ENCODE assay signal across 8 mouse cellular contexts in the genomic region with DNA sequence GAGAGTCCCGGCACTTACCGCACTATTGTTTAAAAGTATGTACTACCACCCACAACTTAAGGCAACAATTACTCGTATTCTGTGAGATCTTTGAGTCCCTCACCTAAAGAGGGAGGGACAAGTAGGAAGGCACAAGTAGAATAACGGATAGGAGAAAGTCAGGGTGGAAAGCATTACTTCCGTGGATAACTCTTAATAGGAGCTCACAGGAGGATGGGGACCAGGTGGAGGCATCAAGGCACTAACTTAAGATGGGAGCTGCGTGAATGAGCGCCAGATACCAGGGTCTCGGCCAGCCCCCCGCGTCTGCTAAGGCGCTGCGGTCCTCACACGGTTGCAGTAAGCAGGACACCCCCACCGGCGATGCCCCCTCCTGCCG. TPM values are rescaled to one million over a fixed set of nuclear protein-coding genes. Genes with fewer than 3 reads are reported as not detected.
DNase-seq lines count a peak whose midpoint lies in the region; ATAC-seq lines count a peak whose summit lies in the region.

No protein-coding gene starts in this region.

- peak overlapping the region; percentile 74 for H3K4me2 ChIP-seq in heart, embryonic 13.5 days

- no peak for DNase-seq in heart, postnatal 10 days
- peak; percentile 28 for DNase-seq in WW6 (ENCODE audit: low read depth, low spot score)
- DNase-seq in hindbrain, embryonic 10.5 days (ENCODE audit: low spot score), result no peak
- DNase-seq in midbrain, embryonic 10.5 days (ENCODE audit: low spot score), result no peak
- DNase-seq in adrenal gland, adult 8-10 months, result no peak
- no peak for DNase-seq in right cerebral cortex, postnatal 36 days (ENCODE audit: low spot score in 2 of 2)
- no peak for DNase-seq in adrenal gland, postnatal 4 days (ENCODE audit: low spot score in 2 of 2)

- ATAC-seq in heart, embryonic 13.5 days (ENCODE audit: extremely low read depth, insufficient number of reproducible peaks, low FRiP score, low TSS enrichment), result no peak

- peak overlapping the region; percentile 97 for H3K9ac ChIP-seq in heart, embryonic 13.5 days

- intact Hi-C loops in heart, postnatal 10 days (cut with DNase I), result loop anchor here (2.0 to 10.0 kb wide), 3 partner anchors 28 to 944 kb away; partner anchors contain the start of gene Polq

- peak overlapping the region; percentile 89 for H3K4me3 ChIP-seq in heart, embryonic 13.5 days
- peak overlapping the region; percentile 83 for H3K4me3 ChIP-seq in hindbrain, embryonic 10.5 days
- peak overlapping the region; percentile 82 for H3K4me3 ChIP-seq in midbrain, embryonic 10.5 days

- 0% methylated on average over 16 of the region's 16 CpGs for WGBS in heart, embryonic 13.5 days
- 0% methylated on average over 16 of the region's 16 CpGs for WGBS in hindbrain, embryonic 10.5 days
- WGBS in midbrain, embryonic 10.5 days, result 0% methylated on average over 16 of the region's 16 CpGs

- H3K36me3 ChIP-seq in heart, embryonic 13.5 days, result peaks cover 20% of the 10 kb centered on the region
- peaks cover 20% of the 10 kb centered on the region; the same call in 1 of the 2 replicates for H3K36me3 ChIP-seq in hindbrain, embryonic 10.5 days
- peaks cover 19% of the 10 kb centered on the region for H3K36me3 ChIP-seq in midbrain, embryonic 10.5 days

- H3K9me3 ChIP-seq in heart, embryonic 13.5 days, result no peaks in the 10 kb centered on the region
- no peaks in the 10 kb centered on the region for H3K9me3 ChIP-seq in hindbrain, embryonic 10.5 days
- no peaks in the 10 kb centered on the region for H3K9me3 ChIP-seq in midbrain, embryonic 10.5 days (replicated peaks)

- H3K27me3 ChIP-seq in heart, embryonic 13.5 days (replicated peaks), result no peaks in the 10 kb centered on the region
- no peaks in the 10 kb centered on the region for H3K27me3 ChIP-seq in hindbrain, embryonic 10.5 days (ENCODE audit: insufficient read depth, poor library complexity, severe bottlenecking)
- H3K27me3 ChIP-seq in midbrain, embryonic 10.5 days (ENCODE audit: low read depth, poor library complexity, severe bottlenecking), result no peaks in the 10 kb centered on the region

- peak overlapping the region; percentile 100 for H3K27ac ChIP-seq in heart, embryonic 13.5 days (replicated peaks)
- H3K27ac ChIP-seq in hindbrain, embryonic 10.5 days, result peak overlapping the region; percentile 92
- H3K27ac ChIP-seq in midbrain, embryonic 10.5 days (replicated peaks), result peak overlapping the region; percentile 99

- H3K4me1 ChIP-seq in heart, embryonic 13.5 days, result peaks cover 49% of the 10 kb centered on the region
- H3K4me1 ChIP-seq in hindbrain, embryonic 10.5 days (replicated peaks), result peaks cover 35% of the 10 kb centered on the region
- peaks cover 29% of the 10 kb centered on the region for H3K4me1 ChIP-seq in midbrain, embryonic 10.5 days

RNA-seq across cellular contexts. Expression of gene Fam162a, which starts 0.3 kb away (rescaled TPM):
- polyA plus RNA-seq in heart, embryonic 13.5 days (2015; fragmentation: Nextera tagmentation; extraction: Ambion mirVana), result 791 and 887 TPM in 2 replicates
- 100 to 1,000 TPM; 205 to 214 TPM for total RNA-seq in heart, postnatal 10 days (2021)
- polyA plus RNA-seq in hindbrain, embryonic 10.5 days (2016; fragmentation: Nextera tagmentation; extraction: Ambion mirVana), result 250 and 319 TPM in 2 replicates
- 277 and 355 TPM in 2 replicates for polyA plus RNA-seq in midbrain, embryonic 10.5 days (2016; fragmentation: Nextera tagmentation; extraction: Ambion mirVana)
- 100 to 1,000 TPM; 117 to 219 (median 160) TPM for total RNA-seq in adrenal gland, adult 8-10 months (2022)
- total RNA-seq in adrenal gland, postnatal 4 days (2021), result 100 to 1,000 TPM; 142 to 143 TPM

RNA-seq across cellular contexts. Expression of gene Ccdc58, which starts 0.4 kb away (rescaled TPM):
- polyA plus RNA-seq in heart, embryonic 13.5 days (2015; fragmentation: Nextera tagmentation; extraction: Ambion mirVana), result 80.5 and 89.1 TPM in 2 replicates
- total RNA-seq in heart, postnatal 10 days (2021), result 10 to 100 TPM; 41.8 to 42.6 TPM
- polyA plus RNA-seq in hindbrain, embryonic 10.5 days (2016; fragmentation: Nextera tagmentation; extraction: Ambion mirVana), result 81.4 and 96.2 TPM in 2 replicates
- 79.9 and 103 TPM in 2 replicates for polyA plus RNA-seq in midbrain, embryonic 10.5 days (2016; fragmentation: Nextera tagmentation; extraction: Ambion mirVana)
- total RNA-seq in adrenal gland, adult 8-10 months (2022), result 10 to 100 TPM; 36.2 to 57.5 (median 40.1) TPM
- total RNA-seq in adrenal gland, postnatal 4 days (2021), result 10 to 100 TPM; 67.8 to 69.9 TPM

RNA-seq across cellular contexts. Expression of gene Wdr5b, which starts 30.1 kb away (rescaled TPM):
- polyA plus RNA-seq in heart, embryonic 13.5 days (2015; fragmentation: Nextera tagmentation; extraction: Ambion mirVana), result 6.2 and 6.7 TPM in 2 replicates
- 1 to 10 TPM; 4.4 to 5.6 TPM for total RNA-seq in heart, postnatal 10 days (2021)
- polyA plus RNA-seq in hindbrain, embryonic 10.5 days (2016; fragmentation: Nextera tagmentation; extraction: Ambion mirVana), result 7.6 and 10.2 TPM in 2 replicates
- 8.8 and 10.6 TPM in 2 replicates for polyA plus RNA-seq in midbrain, embryonic 10.5 days (2016; fragmentation: Nextera tagmentation; extraction: Ambion mirVana)
- total RNA-seq in adrenal gland, adult 8-10 months (2022), result 1 to 10 TPM; 4.2 to 6.8 (median 5.3) TPM
- 1 to 10 TPM; 7.4 to 9.3 TPM for total RNA-seq in adrenal gland, postnatal 4 days (2021)

RNA-seq across cellular contexts. Expression of gene Csta1, which starts 60.0 kb away (rescaled TPM):
- not detected in 2 replicates for polyA plus RNA-seq in heart, embryonic 13.5 days (2015; fragmentation: Nextera tagmentation; extraction: Ambion mirVana)
- total RNA-seq in heart, postnatal 10 days (2021), result not detected
- polyA plus RNA-seq in hindbrain, embryonic 10.5 days (2016; fragmentation: Nextera tagmentation; extraction: Ambion mirVana), result not detected in 2 replicates
- polyA plus RNA-seq in midbrain, embryonic 10.5 days (2016; fragmentation: Nextera tagmentation; extraction: Ambion mirVana), result 0.10 TPM in 1 of 2 replicates, not detected in the other
- not detected for total RNA-seq in adrenal gland, adult 8-10 months (2022)
- not detected for total RNA-seq in adrenal gland, postnatal 4 days (2021)
